Mouse (Mus musculus): Measurements from ENCODE around the gene Slc22a14. TPM values are rescaled to one million over a fixed set of nuclear protein-coding genes. Genes with fewer than 3 reads are reported as not detected.

Slc22a14 gene
- polyA plus RNA-seq, 1 experiment from 2014 or later: not detected

DNA sequence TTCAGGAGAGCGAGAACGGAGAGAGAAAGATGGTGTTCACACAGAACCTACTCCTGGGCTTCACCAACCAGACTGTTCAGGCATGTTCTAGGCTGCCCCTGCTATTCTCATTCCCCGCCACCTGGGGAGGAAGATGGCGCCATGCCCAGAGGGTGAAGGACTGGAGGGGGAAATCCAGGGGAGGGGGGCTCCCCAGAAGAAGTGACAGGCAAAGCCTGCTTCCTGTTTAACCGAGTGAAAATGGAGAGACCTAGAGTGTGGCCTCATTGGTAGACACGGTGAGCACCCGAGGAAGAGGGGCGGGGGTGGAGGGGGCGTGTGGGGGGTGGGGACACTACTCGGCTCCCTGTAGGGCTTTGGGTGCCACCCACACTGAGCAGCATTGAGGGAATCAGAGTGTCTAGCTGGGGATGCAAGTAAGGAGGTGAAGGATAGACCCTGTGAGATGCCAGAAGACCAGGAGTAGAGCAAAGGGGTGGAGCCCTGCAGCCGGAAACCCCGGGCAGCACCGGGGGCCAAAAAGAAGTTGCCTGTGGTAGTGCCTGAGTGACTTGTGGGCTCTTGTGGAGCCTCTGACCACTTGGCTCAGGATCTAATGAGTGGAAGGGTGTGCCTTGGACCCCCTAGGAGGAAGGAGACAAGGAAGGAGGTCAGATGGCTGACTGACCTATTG is 219.1 kb downstream of the Slc22a14 start:
- Histone ChIP-seq H3K27ac (replicated peaks) (no peak overlapping the region), H3K36me3 (no peaks in the 10 kb centered on the region), H3K27me3 (replicated peaks) (no peaks in the 10 kb centered on the region), H3K4me1 (no peaks in the 10 kb centered on the region), H3K4me2 (no peak overlapping the region), H3K9me3 (replicated peaks) (no peaks in the 10 kb centered on the region), H3K4me3 (replicated peaks) (no peak overlapping the region), H3K9ac (replicated peaks) (no peak overlapping the region)
- 81% methylated on average over 13 of the region's 13 CpGs for whole genome bisulfite sequencing
- no peak for ATAC-seq (ENCODE audit: low FRiP score)

DNA sequence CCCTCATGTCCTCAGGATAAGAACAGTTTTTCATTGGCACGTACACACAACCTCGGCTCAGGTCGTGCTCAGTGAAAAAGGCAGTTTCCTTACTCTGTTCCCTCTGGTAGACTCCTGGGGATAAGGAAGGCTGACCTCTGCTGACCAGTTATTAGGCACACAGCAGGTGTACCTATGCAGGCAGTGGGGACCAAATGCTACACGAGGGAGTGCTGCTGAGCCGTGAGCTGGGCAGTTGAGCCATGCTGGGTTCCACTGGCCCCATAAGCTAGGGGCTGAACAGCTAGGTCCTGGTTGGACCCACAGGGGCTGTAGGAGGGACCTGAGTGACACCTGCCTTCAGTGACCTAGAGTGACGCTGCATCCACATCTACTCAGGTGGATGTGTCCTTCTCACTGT is 219.7 kb downstream of the Slc22a14 start:
- WGBS: 72% methylated on average over 6 of the region's 6 CpGs
- no peaks in the 10 kb centered on the region for H3K4me1 ChIP-seq
- no peak for ATAC-seq (ENCODE audit: low FRiP score)
- no peak overlapping the region for H3K4me2 ChIP-seq
- no peak overlapping the region for H3K4me3 ChIP-seq (replicated peaks)
- no peaks in the 10 kb centered on the region for H3K9me3 ChIP-seq (replicated peaks)
- H3K9ac ChIP-seq (replicated peaks): no peak overlapping the region
- H3K27ac ChIP-seq (replicated peaks): no peak overlapping the region
- no peaks in the 10 kb centered on the region for H3K27me3 ChIP-seq (replicated peaks)
- H3K36me3 ChIP-seq: no peaks in the 10 kb centered on the region

DNA sequence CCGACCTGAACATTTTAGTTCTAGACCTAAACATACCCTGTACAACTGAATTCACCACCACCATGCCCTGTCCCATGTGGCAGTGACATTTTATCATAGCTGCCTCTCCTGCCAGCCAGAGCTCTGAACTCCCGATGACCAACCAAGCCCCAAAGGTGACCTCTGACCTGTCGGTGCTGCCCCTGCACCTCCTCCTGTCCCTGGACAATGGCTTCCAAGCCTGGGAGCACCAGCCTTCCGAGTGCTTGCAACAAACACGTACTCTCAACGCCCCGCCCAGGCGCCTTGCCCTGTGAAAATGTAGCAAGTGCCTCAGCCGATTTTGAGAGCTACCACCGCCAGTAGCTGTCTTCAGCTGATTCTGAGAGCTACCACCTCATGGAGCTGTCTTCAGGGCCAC is 220.2 kb downstream of the Slc22a14 start:
- no peaks in the 10 kb centered on the region for H3K36me3 ChIP-seq
- H3K9me3 ChIP-seq (replicated peaks): no peaks in the 10 kb centered on the region
- 67% methylated on average over 10 of the region's 10 CpGs for WGBS
- no peak for ATAC-seq (ENCODE audit: low FRiP score)
- H3K9ac ChIP-seq (replicated peaks): no peak overlapping the region
- no peak overlapping the region for H3K4me3 ChIP-seq (replicated peaks)
- H3K4me2 ChIP-seq: no peak overlapping the region
- H3K27ac ChIP-seq (replicated peaks): no peak overlapping the region
- no peaks in the 10 kb centered on the region for H3K4me1 ChIP-seq
- H3K27me3 ChIP-seq (replicated peaks): no peaks in the 10 kb centered on the region

DNA sequence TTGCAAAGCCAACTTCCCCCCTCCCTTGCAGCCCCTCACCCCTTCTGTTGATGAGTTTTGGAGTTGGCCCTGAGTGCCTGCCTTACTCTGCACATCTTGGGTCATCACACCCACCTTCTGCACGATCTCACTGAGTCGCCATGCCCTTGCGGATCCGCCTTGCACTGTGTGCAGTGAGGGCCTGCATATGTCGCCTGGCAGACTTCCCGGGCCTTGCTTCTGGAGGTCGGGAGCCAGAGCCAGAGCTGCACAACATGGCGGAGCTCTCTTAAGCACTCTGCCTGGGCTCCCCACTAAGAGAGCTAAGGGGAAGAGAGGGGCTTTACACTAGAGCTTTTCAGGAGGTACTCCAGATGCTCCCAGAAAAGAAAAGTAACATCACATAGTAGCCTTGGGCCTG is 220.7 kb downstream of the Slc22a14 start:
- ATAC-seq (ENCODE audit: low FRiP score): no peak
- WGBS: 77% methylated on average over 8 of the region's 8 CpGs
- H3K27me3 ChIP-seq (replicated peaks): no peaks in the 10 kb centered on the region
- no peak overlapping the region for H3K27ac ChIP-seq (replicated peaks)
- H3K4me1 ChIP-seq: no peaks in the 10 kb centered on the region
- no peaks in the 10 kb centered on the region for H3K36me3 ChIP-seq
- no peak overlapping the region for H3K4me3 ChIP-seq (replicated peaks)
- H3K9ac ChIP-seq (replicated peaks): no peak overlapping the region
- H3K9me3 ChIP-seq (replicated peaks): no peaks in the 10 kb centered on the region
- no peak overlapping the region for H3K4me2 ChIP-seq

DNA sequence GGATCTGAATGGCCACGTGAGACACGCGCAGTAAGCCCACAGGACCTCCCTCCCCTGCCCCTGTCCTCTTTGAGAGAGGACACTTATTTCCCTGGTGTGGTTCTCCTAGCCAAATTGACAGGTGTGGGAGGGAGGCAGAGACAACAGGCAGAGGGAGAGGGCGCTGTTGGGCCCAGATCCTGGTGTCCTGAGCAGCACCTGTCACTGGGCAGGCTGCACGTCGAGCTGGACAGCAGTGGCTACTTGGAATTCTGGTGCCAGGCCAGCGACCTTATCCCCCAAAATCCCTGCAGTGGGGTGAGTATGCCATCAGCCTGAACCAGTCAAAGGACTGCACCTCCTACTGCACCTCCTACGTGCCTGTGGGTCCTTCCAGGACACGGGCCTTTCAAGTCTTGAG is 222.0 kb downstream of the Slc22a14 start:
- H3K9me3 ChIP-seq (replicated peaks): no peaks in the 10 kb centered on the region
- H3K4me3 ChIP-seq (replicated peaks): no peak overlapping the region
- ATAC-seq (ENCODE audit: low FRiP score): no peak
- H3K4me1 ChIP-seq: no peaks in the 10 kb centered on the region
- no peak overlapping the region for H3K9ac ChIP-seq (replicated peaks)
- H3K4me2 ChIP-seq: no peak overlapping the region
- no peak overlapping the region for H3K27ac ChIP-seq (replicated peaks)
- 76% methylated on average over 9 of the region's 9 CpGs for WGBS
- H3K36me3 ChIP-seq: no peaks in the 10 kb centered on the region
- H3K27me3 ChIP-seq (replicated peaks): no peaks in the 10 kb centered on the region

DNA sequence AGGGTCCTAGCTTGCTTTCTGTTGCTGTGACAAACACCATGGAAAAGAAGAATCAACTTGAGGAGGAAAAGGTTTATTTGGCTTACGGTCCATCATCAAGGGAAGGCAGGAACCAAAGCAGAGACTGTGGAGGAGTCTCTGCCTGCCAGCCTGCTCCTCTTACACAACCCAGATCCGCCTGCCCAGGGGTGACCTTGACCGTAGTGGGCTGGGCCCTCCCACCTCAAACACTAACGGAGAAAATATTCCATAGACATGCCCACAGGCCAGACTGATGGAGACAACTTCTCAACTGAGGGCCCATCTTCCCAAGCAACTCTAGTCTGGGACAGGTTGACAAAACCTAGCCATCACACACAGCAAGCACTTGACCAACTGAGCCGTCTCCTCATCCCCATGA is 223.3 kb downstream of the Slc22a14 start:
- Histone ChIP-seq H3K36me3 (no peaks in the 10 kb centered on the region), H3K4me1 (no peaks in the 10 kb centered on the region), H3K4me3 (replicated peaks) (no peak overlapping the region), H3K4me2 (no peak overlapping the region), H3K9ac (replicated peaks) (no peak overlapping the region), H3K27ac (replicated peaks) (no peak overlapping the region), H3K27me3 (replicated peaks) (no peaks in the 10 kb centered on the region), H3K9me3 (replicated peaks) (no peaks in the 10 kb centered on the region)
- 89% methylated on average over 5 of the region's 5 CpGs for WGBS
- ATAC-seq (ENCODE audit: low FRiP score): no peak

DNA sequence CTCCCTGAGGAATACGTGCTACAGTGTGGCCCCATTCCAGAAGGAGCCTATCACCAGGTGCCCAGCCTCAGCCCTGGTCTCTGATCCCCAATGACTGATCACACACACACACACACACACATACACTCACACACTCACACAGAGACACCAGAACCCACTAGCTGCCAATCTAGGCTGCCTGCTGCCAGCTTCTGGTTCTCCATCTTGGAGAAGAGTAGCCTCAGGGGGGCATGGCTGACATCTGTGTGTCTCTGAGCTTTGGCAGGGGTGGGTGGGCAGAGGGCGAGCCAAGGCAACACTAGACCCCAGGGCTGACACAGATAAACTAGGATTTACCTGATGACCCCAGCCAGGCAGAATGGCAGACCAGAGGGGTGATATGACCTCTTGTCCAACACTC is 226.5 kb downstream of the Slc22a14 start:
- WGBS: 91% methylated on average over 2 of the region's 2 CpGs
- H3K4me2 ChIP-seq: no peak overlapping the region
- H3K36me3 ChIP-seq: no peaks in the 10 kb centered on the region
- ATAC-seq (ENCODE audit: low FRiP score): no peak
- no peak overlapping the region for H3K9ac ChIP-seq (replicated peaks)
- H3K27ac ChIP-seq (replicated peaks): no peak overlapping the region
- H3K4me1 ChIP-seq: no peaks in the 10 kb centered on the region
- no peaks in the 10 kb centered on the region for H3K9me3 ChIP-seq (replicated peaks)
- H3K27me3 ChIP-seq (replicated peaks): no peaks in the 10 kb centered on the region
- H3K4me3 ChIP-seq (replicated peaks): no peak overlapping the region

DNA sequence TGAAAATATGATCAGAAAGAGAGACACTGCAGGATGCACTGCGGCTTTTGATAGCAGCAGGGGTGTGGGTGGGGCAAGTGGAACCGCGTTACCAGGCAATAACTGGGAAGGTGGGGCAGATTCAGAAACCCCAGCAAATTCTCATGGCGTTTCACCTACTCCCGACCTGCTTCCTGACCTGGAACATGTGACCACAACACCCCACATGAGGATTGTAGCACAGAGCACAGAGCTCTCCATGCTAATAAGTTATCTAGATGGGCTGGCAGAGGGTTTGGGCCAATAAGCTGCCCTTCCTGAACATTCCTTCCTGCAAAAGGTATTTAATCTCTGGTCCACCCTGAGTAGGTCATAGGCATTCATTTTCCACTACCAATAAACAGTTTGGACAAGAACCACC is 234.7 kb downstream of the Slc22a14 start:
- H3K36me3 ChIP-seq: no peaks in the 10 kb centered on the region
- H3K4me2 ChIP-seq: no peak overlapping the region
- no peak for ATAC-seq (ENCODE audit: low FRiP score)
- H3K9ac ChIP-seq (replicated peaks): no peak overlapping the region
- no peak overlapping the region for H3K4me3 ChIP-seq (replicated peaks)
- H3K9me3 ChIP-seq (replicated peaks): no peaks in the 10 kb centered on the region
- WGBS: 66% methylated on average over 5 of the region's 5 CpGs
- H3K27ac ChIP-seq (replicated peaks): no peak overlapping the region
- no peaks in the 10 kb centered on the region for H3K4me1 ChIP-seq
- no peaks in the 10 kb centered on the region for H3K27me3 ChIP-seq (replicated peaks)

DNA sequence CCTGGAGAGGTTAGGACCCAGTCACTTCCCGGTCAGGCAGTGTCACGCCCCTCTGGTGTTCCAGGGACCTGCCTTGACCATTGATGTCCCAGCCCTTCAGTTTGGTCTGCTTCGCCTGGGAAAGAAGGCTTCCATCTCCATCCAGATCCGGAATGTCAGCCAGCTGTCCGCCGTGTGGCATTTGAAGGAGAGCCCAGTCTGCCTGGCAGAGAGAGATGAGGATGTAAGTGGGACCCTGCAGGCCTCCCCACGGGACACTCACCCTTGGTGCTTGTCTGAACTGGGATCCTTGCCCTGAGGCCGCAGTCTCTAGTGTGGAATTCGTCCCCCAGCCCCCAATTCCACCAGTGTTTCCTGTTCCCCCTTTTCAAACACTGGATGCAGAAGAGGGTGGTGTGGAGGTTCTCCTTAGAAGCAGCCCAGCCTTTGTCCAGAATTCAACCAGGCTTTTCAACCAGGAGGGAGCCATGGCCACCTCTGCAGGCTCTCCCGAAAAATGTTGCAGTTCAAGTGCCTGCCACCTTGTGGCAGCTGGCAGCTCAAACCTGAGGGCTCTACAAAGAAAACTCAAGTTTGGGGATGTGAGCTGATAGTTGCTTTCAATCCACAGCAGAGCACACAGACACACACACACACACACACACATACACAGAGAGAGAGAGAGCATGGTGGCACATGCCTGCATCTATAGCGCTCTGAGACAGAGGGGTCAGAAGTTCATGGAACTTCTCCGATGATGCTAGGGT is 236.7 kb downstream of the Slc22a14 start:
- Histone ChIP-seq H3K27me3 (replicated peaks) (no peaks in the 10 kb centered on the region), H3K36me3 (no peaks in the 10 kb centered on the region), H3K4me3 (replicated peaks) (no peak overlapping the region), H3K4me2 (no peak overlapping the region), H3K9me3 (replicated peaks) (no peaks in the 10 kb centered on the region), H3K4me1 (no peaks in the 10 kb centered on the region), H3K9ac (replicated peaks) (no peak overlapping the region), H3K27ac (replicated peaks) (no peak overlapping the region)
- no peak for ATAC-seq (ENCODE audit: low FRiP score)
- 88% methylated on average over 12 of the region's 12 CpGs for WGBS

DNA sequence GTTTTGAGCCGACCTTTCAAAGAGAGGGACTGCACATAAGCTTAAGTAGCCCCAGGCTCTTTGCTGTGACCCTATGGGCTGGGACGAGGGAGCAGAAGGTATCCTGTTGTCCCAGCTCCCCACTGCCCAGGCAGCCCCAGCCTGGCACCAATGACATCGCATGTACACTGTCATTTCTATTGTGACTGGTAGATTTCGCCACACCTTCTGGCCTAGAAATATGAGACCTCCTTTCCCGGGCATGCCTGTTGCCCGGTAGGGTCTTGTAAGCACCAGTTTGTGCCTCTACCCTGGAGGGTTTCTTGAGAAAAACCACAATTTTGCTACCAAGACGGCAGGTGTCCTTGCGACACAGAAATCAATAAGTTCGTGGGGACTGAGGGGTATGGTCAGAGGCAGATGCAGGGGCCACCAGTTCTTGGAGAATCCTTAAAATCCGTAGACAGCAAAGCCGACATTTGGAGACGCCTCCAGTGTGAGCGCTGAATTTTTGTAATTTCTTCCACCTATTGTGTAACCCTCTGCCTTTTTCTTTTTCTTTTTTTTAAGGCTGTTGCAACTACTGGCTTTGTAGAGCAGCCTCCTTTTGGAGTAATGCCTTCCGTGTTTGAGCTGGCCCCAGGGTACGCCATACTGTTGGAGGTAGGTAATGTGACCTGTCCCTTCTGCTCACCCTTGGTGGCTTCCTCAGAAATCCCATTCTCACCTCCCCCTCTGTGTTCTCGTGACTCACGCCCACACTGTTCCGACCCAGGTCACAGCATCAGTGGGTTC is 242.6 kb downstream of the Slc22a14 start:
- no peak overlapping the region for H3K4me3 ChIP-seq (replicated peaks)
- H3K4me1 ChIP-seq: 0 out of 2 replicates have a peak, but pooled peaks cover 2% of the 10 kb centered on the region
- H3K27me3 ChIP-seq (replicated peaks): no peaks in the 10 kb centered on the region
- no peak overlapping the region for H3K9ac ChIP-seq (replicated peaks)
- H3K36me3 ChIP-seq: no peaks in the 10 kb centered on the region
- no peak overlapping the region for H3K4me2 ChIP-seq
- ATAC-seq (ENCODE audit: low FRiP score): no peak
- no peak overlapping the region for H3K27ac ChIP-seq (replicated peaks)
- H3K9me3 ChIP-seq (replicated peaks): no peaks in the 10 kb centered on the region
- WGBS: 87% methylated on average over 18 of the region's 18 CpGs

DNA sequence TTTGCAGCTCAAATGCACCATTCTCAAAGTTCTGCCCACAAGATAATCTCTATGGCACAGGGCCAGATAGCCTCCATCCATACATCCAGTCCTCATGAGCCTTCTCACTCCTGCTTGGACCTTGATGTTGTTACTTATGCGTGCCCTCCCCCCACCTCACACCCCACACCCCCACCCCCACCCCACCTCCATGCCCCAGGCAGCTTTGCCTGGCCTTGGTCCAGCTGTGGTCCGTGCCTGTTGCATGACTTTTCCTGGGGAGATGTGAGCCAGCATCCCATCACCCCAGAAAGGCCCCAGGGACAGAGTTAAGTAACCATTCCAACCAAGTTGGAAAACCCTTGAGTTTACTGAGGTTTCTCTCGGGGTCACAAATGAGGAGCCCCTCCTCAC is 245.2 kb downstream of the Slc22a14 start:
- Histone ChIP-seq H3K4me3 (replicated peaks) (no peak overlapping the region), H3K4me1 (0 out of 2 replicates have a peak, but pooled peaks cover 2% of the 10 kb centered on the region), H3K9ac (replicated peaks) (no peak overlapping the region), H3K27me3 (replicated peaks) (no peaks in the 10 kb centered on the region), H3K9me3 (replicated peaks) (no peaks in the 10 kb centered on the region), H3K27ac (replicated peaks) (no peak overlapping the region), H3K36me3 (no peaks in the 10 kb centered on the region), H3K4me2 (no peak overlapping the region)
- 71% methylated on average over 3 of the region's 3 CpGs for WGBS
- no peak for ATAC-seq (ENCODE audit: low FRiP score)
